Mouse (Mus musculus): ENCODE measurements around the gene Fundc2. TPM values are rescaled to one million over a fixed set of nuclear protein-coding genes. Genes with fewer than 3 reads are reported as not detected.

The Fundc2 gene
- polyA plus RNA-seq, 1 experiment from 2014 or later, result 31.9 TPM

Other genes starting within 250 kb of the Fundc2 start
- gene Smim9, start 218.6 kb upstream of the Fundc2 start, polyA plus RNA-seq (2015; fragmentation: Nextera tagmentation; extraction: Ambion mirVana), result not detected in 2 replicates
- gene F8, start 216 bp downstream of the Fundc2 start, polyA plus RNA-seq (2015; fragmentation: Nextera tagmentation; extraction: Ambion mirVana), result 1.00 and 1.2 TPM in 2 replicates
- gene Cmc4, start 34.2 kb downstream of the Fundc2 start, polyA plus RNA-seq (2015; fragmentation: Nextera tagmentation; extraction: Ambion mirVana), result 22.0 and 28.6 TPM in 2 replicates
- 9.2 and 9.4 TPM in 2 replicates for gene Mtcp1, start 34.2 kb downstream of the Fundc2 start, polyA plus RNA-seq (2015; fragmentation: Nextera tagmentation; extraction: Ambion mirVana)
- gene Brcc3, start 34.2 kb downstream of the Fundc2 start, polyA plus RNA-seq (2015; fragmentation: Nextera tagmentation; extraction: Ambion mirVana), result 61.0 and 61.5 TPM in 2 replicates
- 301 and 321 TPM in 2 replicates for gene Vbp1, start 131.9 kb downstream of the Fundc2 start, polyA plus RNA-seq (2015; fragmentation: Nextera tagmentation; extraction: Ambion mirVana)
- gene Rab39b, start 195.8 kb downstream of the Fundc2 start, polyA plus RNA-seq (2015; fragmentation: Nextera tagmentation; extraction: Ambion mirVana), result 21.7 and 24.6 TPM in 2 replicates

Data from forebrain, embryonic 15.5 days (tissue).